Mouse (Mus musculus) small intestine, adult 2 months (tissue): ENCODE data around the gene Bcl2l1.

Source experiments
- CTCF ChIP-seq: fragments of 200-500 bp; IDR thresholded peaks from 2 replicates; pipeline ENCODE4 v1.5.1; 2012; ENCODE audit warnings: low read depth, mild to moderate bottlenecking, control low read depth, inconsistent platforms, low read length, moderate library complexity, mixed read lengths; ENCODE audit not compliant: insufficient replicate concordance, insufficient read length; ENCODE audit errors: extremely low read depth
- POLR2A ChIP-seq: fragments of 200-500 bp; IDR thresholded peaks from 2 replicates; pipeline ENCODE4 v1.6.1; 2012; ENCODE audit warnings: low read depth, mild to moderate bottlenecking, control low read depth, inconsistent platforms, low read length, moderate library complexity

DNA sequence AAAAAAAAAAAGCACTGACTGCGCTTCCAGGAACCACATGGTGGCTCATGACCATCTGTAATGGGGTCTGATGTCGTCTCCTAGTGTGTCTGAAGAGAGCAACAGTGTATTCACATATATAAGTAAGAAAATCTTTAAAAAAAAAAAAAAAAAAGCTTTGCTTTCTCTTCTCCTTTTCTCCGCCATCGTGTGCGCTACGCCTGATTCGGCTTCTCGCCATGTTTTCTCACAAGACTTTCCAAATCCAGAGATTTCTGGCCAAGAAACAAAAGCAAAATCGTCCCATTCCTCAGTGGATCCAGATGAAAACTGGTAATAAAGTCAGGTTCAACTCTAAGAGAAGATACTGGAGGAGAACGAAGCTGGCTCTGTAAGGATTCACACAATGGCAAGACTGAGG lies 29.2 kb downstream of the Bcl2l1 start:
- TF ChIP-seq POLR2A (no peak), CTCF (no peak)
